Mouse (Mus musculus): Measurements from ENCODE around the gene 4930452B06Rik. TPM values are rescaled to one million over a fixed set of nuclear protein-coding genes. Genes with fewer than 3 reads are reported as not detected.

4930452B06Rik gene
- not detected in 2 replicates for polyA plus RNA-seq (2012; ENCODE audit: insufficient read depth, insufficient read length, missing spikeins)

GRCm38 (mm10) chr14:8665636-8666411 lies at the start of gene 4930452B06Rik:
Gene 4930452B06Rik (minus strand): TSS chr14:8666240.
- Histone ChIP-seq H3K4me1 (ENCODE audit: control insufficient read depth, insufficient read depth, low read length) (no peaks in the 10 kb centered on the region), H3K27ac (ENCODE audit: insufficient read depth, low read depth, low read length) (no peak within 1 kb of the TSS), H3K4me3 (ENCODE audit: insufficient read depth, low read length) (no peak within 1 kb of the TSS)
- no peak for TF ChIP-seq CTCF (IDR thresholded peaks at IDR 0.05; ENCODE audit: low read depth, low read length)
- no peak for TF ChIP-seq POLR2A (IDR thresholded peaks at IDR 0.05; ENCODE audit: borderline replicate concordance, low read depth, low read length)

GRCm38 (mm10) chr14:8712674-8713073 lies 46.6 kb upstream of the 4930452B06Rik start:
- no peak overlapping the region for H3K4me3 ChIP-seq (ENCODE audit: insufficient read depth, low read length)
- H3K4me1 ChIP-seq (ENCODE audit: control insufficient read depth, insufficient read depth, low read length), result no peaks in the 10 kb centered on the region
- no peak overlapping the region for H3K27ac ChIP-seq (ENCODE audit: insufficient read depth, low read depth, low read length)
- TF ChIP-seq POLR2A (IDR thresholded peaks at IDR 0.05; ENCODE audit: borderline replicate concordance, low read depth, low read length), result no peak
- TF ChIP-seq CTCF (IDR thresholded peaks at IDR 0.05; ENCODE audit: low read depth, low read length), result no peak

GRCm38 (mm10) chr14:8689451-8689850 lies 23.4 kb upstream of the 4930452B06Rik start:
- Histone ChIP-seq H3K27ac (ENCODE audit: insufficient read depth, low read depth, low read length) (no peak overlapping the region), H3K4me1 (ENCODE audit: control insufficient read depth, insufficient read depth, low read length) (no peaks in the 10 kb centered on the region), H3K4me3 (ENCODE audit: insufficient read depth, low read length) (no peak overlapping the region)
- TF ChIP-seq CTCF (IDR thresholded peaks at IDR 0.05; ENCODE audit: low read depth, low read length) (no peak), POLR2A (IDR thresholded peaks at IDR 0.05; ENCODE audit: borderline replicate concordance, low read depth, low read length) (no peak)

- H3K4me3 ChIP-seq (ENCODE audit: insufficient read depth, low read length), result no peak overlapping the region
- H3K4me1 ChIP-seq (ENCODE audit: control insufficient read depth, insufficient read depth, low read length), result no peaks in the 10 kb centered on the region
- TF ChIP-seq POLR2A (IDR thresholded peaks at IDR 0.05; ENCODE audit: borderline replicate concordance, low read depth, low read length) (no peak), CTCF (IDR thresholded peaks at IDR 0.05; ENCODE audit: low read depth, low read length) (no peak)
- H3K27ac ChIP-seq (ENCODE audit: insufficient read depth, low read depth, low read length), result no peak overlapping the region
Observed at GRCm38 (mm10) chr14:8688462-8688861, 22.4 kb upstream of the 4930452B06Rik start.

GRCm38 (mm10) chr14:8686185-8686584 lies 20.1 kb upstream of the 4930452B06Rik start:
- Histone ChIP-seq H3K27ac (ENCODE audit: insufficient read depth, low read depth, low read length) (no peak overlapping the region), H3K4me1 (ENCODE audit: control insufficient read depth, insufficient read depth, low read length) (no peaks in the 10 kb centered on the region), H3K4me3 (ENCODE audit: insufficient read depth, low read length) (no peak overlapping the region)
- TF ChIP-seq CTCF (IDR thresholded peaks at IDR 0.05; ENCODE audit: low read depth, low read length) (no peak), POLR2A (IDR thresholded peaks at IDR 0.05; ENCODE audit: borderline replicate concordance, low read depth, low read length) (no peak)

GRCm38 (mm10) chr14:8679896-8680295 lies 13.9 kb upstream of the 4930452B06Rik start:
- no peak overlapping the region for H3K27ac ChIP-seq (ENCODE audit: insufficient read depth, low read depth, low read length)
- H3K4me3 ChIP-seq (ENCODE audit: insufficient read depth, low read length), result no peak overlapping the region
- no peaks in the 10 kb centered on the region for H3K4me1 ChIP-seq (ENCODE audit: control insufficient read depth, insufficient read depth, low read length)
- TF ChIP-seq CTCF (IDR thresholded peaks at IDR 0.05; ENCODE audit: low read depth, low read length) (no peak), POLR2A (IDR thresholded peaks at IDR 0.05; ENCODE audit: borderline replicate concordance, low read depth, low read length) (no peak)

GRCm38 (mm10) chr14:8660359-8660758 lies 5.7 kb downstream of the 4930452B06Rik start:
- H3K27ac ChIP-seq (ENCODE audit: insufficient read depth, low read depth, low read length), result no peak overlapping the region
- no peaks in the 10 kb centered on the region for H3K4me1 ChIP-seq (ENCODE audit: control insufficient read depth, insufficient read depth, low read length)
- TF ChIP-seq CTCF (IDR thresholded peaks at IDR 0.05; ENCODE audit: low read depth, low read length), result no peak
- no peak for TF ChIP-seq POLR2A (IDR thresholded peaks at IDR 0.05; ENCODE audit: borderline replicate concordance, low read depth, low read length)
- H3K4me3 ChIP-seq (ENCODE audit: insufficient read depth, low read length), result no peak overlapping the region

GRCm38 (mm10) chr14:8641650-8642279 lies 24.3 kb downstream of the 4930452B06Rik start:
- TF ChIP-seq CTCF (IDR thresholded peaks at IDR 0.05; ENCODE audit: low read depth, low read length), result no peak
- TF ChIP-seq POLR2A (IDR thresholded peaks at IDR 0.05; ENCODE audit: borderline replicate concordance, low read depth, low read length), result no peak
- Histone ChIP-seq H3K27ac (ENCODE audit: insufficient read depth, low read depth, low read length) (no peak overlapping the region), H3K4me1 (ENCODE audit: control insufficient read depth, insufficient read depth, low read length) (no peaks in the 10 kb centered on the region), H3K4me3 (ENCODE audit: insufficient read depth, low read length) (no peak overlapping the region)

- Histone ChIP-seq H3K4me1 (ENCODE audit: control insufficient read depth, insufficient read depth, low read length) (no peaks in the 10 kb centered on the region), H3K4me3 (ENCODE audit: insufficient read depth, low read length) (no peak overlapping the region), H3K27ac (ENCODE audit: insufficient read depth, low read depth, low read length) (no peak overlapping the region)
- TF ChIP-seq CTCF (IDR thresholded peaks at IDR 0.05; ENCODE audit: low read depth, low read length) (no peak), POLR2A (IDR thresholded peaks at IDR 0.05; ENCODE audit: borderline replicate concordance, low read depth, low read length) (no peak)
Observed at GRCm38 (mm10) chr14:8632211-8632610, 33.8 kb downstream of the 4930452B06Rik start.

GRCm38 (mm10) chr14:8628406-8628805 lies 37.6 kb downstream of the 4930452B06Rik start:
- H3K27ac ChIP-seq (ENCODE audit: insufficient read depth, low read depth, low read length), result no peak overlapping the region
- no peak overlapping the region for H3K4me3 ChIP-seq (ENCODE audit: insufficient read depth, low read length)
- TF ChIP-seq CTCF (IDR thresholded peaks at IDR 0.05; ENCODE audit: low read depth, low read length), result no peak
- no peaks in the 10 kb centered on the region for H3K4me1 ChIP-seq (ENCODE audit: control insufficient read depth, insufficient read depth, low read length)
